Mouse (Mus musculus) myocyte (in vitro differentiated cells): ENCODE data around the gene Cldn19.

Experiments
- E2F4 ChIP-seq: IDR thresholded peaks from one replicate; pipeline ENCODE4 v1.6.1; 2011; ENCODE audit warnings: mild to moderate bottlenecking, control low read depth, moderate library complexity; ENCODE audit not compliant: insufficient read depth
- MYOD1 ChIP-seq, 3 experiments: IDR thresholded peaks; one replicate each; pipeline ENCODE4 v1.6.1; 2011; ENCODE audit warnings: control low read depth in 2 of 3, low read depth in 2 of 3, mild to moderate bottlenecking in 2 of 3, moderate library complexity in 1 of 3; ENCODE audit not compliant: insufficient read length in 2 of 3, control insufficient read depth in 1 of 3
- POLR2A ChIP-seq: IDR thresholded peaks from one replicate; pipeline ENCODE4 v1.6.1; 2011; ENCODE audit warnings: low read depth, mild to moderate bottlenecking, control low read depth, moderate library complexity; ENCODE audit not compliant: insufficient read length

DNA sequence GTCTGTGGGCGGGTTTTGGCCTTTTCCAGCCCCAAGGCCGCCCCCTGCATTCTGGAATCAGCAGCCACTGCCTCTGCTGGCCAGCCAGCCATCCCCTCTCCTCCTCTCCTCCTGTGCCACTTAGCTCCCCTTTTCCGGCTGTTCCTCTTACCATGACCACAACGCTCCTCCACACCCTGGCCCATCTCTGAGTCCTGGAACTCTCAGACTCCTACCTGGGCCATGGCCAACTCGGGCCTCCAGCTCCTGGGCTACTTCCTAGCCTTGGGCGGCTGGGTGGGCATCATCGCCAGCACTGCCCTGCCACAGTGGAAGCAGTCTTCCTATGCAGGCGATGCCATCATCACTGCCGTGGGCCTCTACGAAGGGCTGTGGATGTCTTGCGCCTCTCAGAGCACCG lies at the start of gene Cldn19:
- no peak for TF ChIP-seq POLR2A
- TF ChIP-seq MYOD1 (IDR thresholded peaks at IDR 0.05; ENCODE audit: control insufficient read depth in 1 of 3, insufficient read length in 2 of 3, low read depth in 2 of 3), result no peak
- TF ChIP-seq E2F4, result no peak
